Mouse (Mus musculus): ENCODE results near the gene Aff4.

- TF ChIP-seq POLR2A (IDR thresholded peaks at IDR 0.05; ENCODE audit: insufficient read depth, low read depth, low read length) (no peak), CTCF (IDR thresholded peaks at IDR 0.05; ENCODE audit: insufficient read depth, low read depth, low read length) (no peak)
Observed at GRCm38 (mm10) chr11:53423036-53423435, 72.4 kb downstream of the Aff4 start, which contains the start of gene Leap2.

All from olfactory bulb, adult 2 months (tissue).